Mouse (Mus musculus) hindbrain, embryonic 16.5 days (tissue): ENCODE results near the gene Ppil1. TPM values are rescaled to one million over a fixed set of nuclear protein-coding genes. Genes with fewer than 3 reads are reported as not detected.

ENCODE experiments used
- ATAC-seq: fragments of 200-750 bp; cut with Nextera tagmentation; 2 replicates; pipeline ENCODE4 v1.8.0; 2017; ENCODE audit warnings: moderate TSS enrichment, moderate library complexity
- H3K27ac ChIP-seq: fragments of 300-500 bp; sonication (generic); 2 replicates; pipeline ENCODE4 v1.5.1; 2014; ENCODE audit warnings: low read depth, mild to moderate bottlenecking, control low read depth, low read length, moderate library complexity
- H3K27me3 ChIP-seq: fragments of 300-500 bp; sonication (generic); replicated peaks from 2 replicates; pipeline ENCODE4 v1.6.1; 2014; ENCODE audit warnings: low read length; ENCODE audit not compliant: control insufficient read depth, insufficient read depth
- H3K36me3 ChIP-seq: fragments of 300-500 bp; sonication (generic); 2 replicates; pipeline ENCODE4 v1.6.1; 2014; ENCODE audit warnings: mild to moderate bottlenecking, low read length, moderate library complexity, mixed read lengths; ENCODE audit not compliant: control insufficient read depth, insufficient read depth
- H3K4me1 ChIP-seq: fragments of 300-500 bp; sonication (generic); 2 replicates; pipeline ENCODE4 v1.6.1; 2014; ENCODE audit warnings: low read depth, low read length; ENCODE audit not compliant: control insufficient read depth, insufficient read depth
- H3K4me2 ChIP-seq: fragments of 300-500 bp; sonication (generic); 2 replicates; pipeline ENCODE4 v1.6.1; 2014; ENCODE audit warnings: mild to moderate bottlenecking, low read length, control low read depth, moderate library complexity
- H3K4me3 ChIP-seq: fragments of 300-500 bp; sonication (generic); 2 replicates; pipeline ENCODE4 v1.5.1; 2014; ENCODE audit warnings: mild to moderate bottlenecking, low read length, control low read depth, moderate library complexity
- H3K9ac ChIP-seq: fragments of 300-500 bp; sonication (generic); 2 replicates; pipeline ENCODE4 v1.6.1; 2014; ENCODE audit warnings: low read depth, mild to moderate bottlenecking, control low read depth, low read length, moderate library complexity
- H3K9me3 ChIP-seq: fragments of 300-500 bp; sonication (generic); 2 replicates; pipeline ENCODE4 v1.6.1; 2014; ENCODE audit warnings: mild to moderate bottlenecking, low read length, moderate library complexity; ENCODE audit not compliant: control insufficient read depth
- WGBS: fragments of 180-500 bp; shearing (Covaris S2); extraction: QIAGEN DNeasy Blood & Tissue Kit; methylation state at CpG from one replicate; pipeline ENCODE4 v1.1.7; 2014; 5-methylcytosine and 5-hydroxymethylcytosine counted together
- polyA plus RNA-seq: library from polyadenylated mRNA; unstranded; fragments of >200 nt; fragmentation: Nextera tagmentation; extraction: Ambion mirVana; gene quantifications from 2 replicates; pipeline ENCODE4 v1.2.1, GENCODE M21; 2015

The Ppil1 gene
- polyA plus RNA-seq, 1 experiment from 2014 or later: 105 TPM

GRCm38 (mm10) chr17:29236111-29236510 lies 27.9 kb downstream of the Ppil1 start:
- peak overlapping the region; percentile 95 for H3K4me2 ChIP-seq
- H3K4me3 ChIP-seq: peak overlapping the region; percentile 56; the same call in 1 of the 2 replicates
- H3K27me3 ChIP-seq: peaks cover 5% of the 10 kb centered on the region; the same call in 1 of the 2 replicates
- no peak overlapping the region for H3K9ac ChIP-seq
- H3K36me3 ChIP-seq: no peaks in the 10 kb centered on the region
- H3K4me1 ChIP-seq: peaks cover 7% of the 10 kb centered on the region
- no peak overlapping the region for H3K27ac ChIP-seq
- ATAC-seq: no peak
- no peaks in the 10 kb centered on the region for H3K9me3 ChIP-seq
- 66% methylated on average over 7 of the region's 7 CpGs for WGBS

- no peak for ATAC-seq
- no peak overlapping the region for H3K9ac ChIP-seq
- peaks cover 2% of the 10 kb centered on the region; the same call in 1 of the 2 replicates for H3K27me3 ChIP-seq
- WGBS: 80% methylated on average over 10 of the region's 10 CpGs
- H3K36me3 ChIP-seq: no peaks in the 10 kb centered on the region
- no peaks in the 10 kb centered on the region; the same call in none of the 2 replicates for H3K4me1 ChIP-seq
- H3K27ac ChIP-seq: no peak overlapping the region
- H3K4me3 ChIP-seq: no peak overlapping the region
- no peak overlapping the region for H3K4me2 ChIP-seq
- H3K9me3 ChIP-seq: no peaks in the 10 kb centered on the region
These were observed 32.9 kb downstream of the Ppil1 start for GRCm38 (mm10) chr17:29231109-29231508.

- Histone ChIP-seq H3K9me3 (no peaks in the 10 kb centered on the region), H3K27me3 (no peaks in the 10 kb centered on the region), H3K4me2 (no peak overlapping the region), H3K4me1 (peaks cover 8% of the 10 kb centered on the region; the same call in 1 of the 2 replicates), H3K4me3 (no peak overlapping the region), H3K9ac (no peak overlapping the region), H3K27ac (no peak overlapping the region), H3K36me3 (no peaks in the 10 kb centered on the region)
- peak; percentile 42 for ATAC-seq
- WGBS: 66% methylated on average over 14 of the region's 14 CpGs
These were observed 43.4 kb downstream of the Ppil1 start for GRCm38 (mm10) chr17:29220631-29221030.

GRCm38 (mm10) chr17:29218017-29218416 lies 46.0 kb downstream of the Ppil1 start:
- Histone ChIP-seq H3K27ac (no peak overlapping the region), H3K9ac (no peak overlapping the region), H3K4me1 (peaks cover 27% of the 10 kb centered on the region), H3K4me3 (no peak overlapping the region), H3K4me2 (no peak overlapping the region), H3K27me3 (no peaks in the 10 kb centered on the region), H3K9me3 (no peaks in the 10 kb centered on the region), H3K36me3 (no peaks in the 10 kb centered on the region)
- no peak for ATAC-seq
- WGBS: 66% methylated on average over 5 of the region's 5 CpGs

- WGBS: 43% methylated on average over 7 of the region's 7 CpGs
- no peak overlapping the region for H3K4me3 ChIP-seq
- H3K27me3 ChIP-seq: no peaks in the 10 kb centered on the region
- no peak overlapping the region for H3K9ac ChIP-seq
- no peak overlapping the region for H3K4me2 ChIP-seq
- no peaks in the 10 kb centered on the region for H3K9me3 ChIP-seq
- H3K36me3 ChIP-seq: no peaks in the 10 kb centered on the region
- H3K4me1 ChIP-seq: peaks cover 28% of the 10 kb centered on the region
- no peak for ATAC-seq
- no peak overlapping the region for H3K27ac ChIP-seq
These were observed 47.9 kb downstream of the Ppil1 start for GRCm38 (mm10) chr17:29216078-29216477.

- no peaks in the 10 kb centered on the region for H3K27me3 ChIP-seq
- no peak overlapping the region for H3K9ac ChIP-seq
- 22% methylated on average over 10 of the region's 10 CpGs for WGBS
- H3K36me3 ChIP-seq: no peaks in the 10 kb centered on the region
- no peak overlapping the region for H3K4me2 ChIP-seq
- ATAC-seq: no peak
- peaks cover 25% of the 10 kb centered on the region for H3K4me1 ChIP-seq
- H3K27ac ChIP-seq: 0 out of 2 replicates have a peak overlapping the region, but pooled peaks have one; percentile 16
- H3K9me3 ChIP-seq: no peaks in the 10 kb centered on the region
- no peak overlapping the region for H3K4me3 ChIP-seq
These were observed 49.3 kb downstream of the Ppil1 start for GRCm38 (mm10) chr17:29214655-29215054.

- ATAC-seq: 0 out of 2 replicates have a peak, but pooled peaks have one; percentile 22
- 55% methylated on average over 4 of the region's 4 CpGs for WGBS
These were observed 49.9 kb downstream of the Ppil1 start for GRCm38 (mm10) chr17:29214193-29214456.

GRCm38 (mm10) chr17:29213381-29214192 lies 50.4 kb downstream of the Ppil1 start:
- H3K9me3 ChIP-seq: no peaks in the 10 kb centered on the region
- WGBS: 4% methylated on average over 12 of the region's 12 CpGs
- peak overlapping the region; percentile 38 for H3K4me2 ChIP-seq
- no peaks in the 10 kb centered on the region for H3K27me3 ChIP-seq
- no peaks in the 10 kb centered on the region for H3K36me3 ChIP-seq
- H3K27ac ChIP-seq: peak overlapping the region; percentile 67
- peak; percentile 63 for ATAC-seq
- no peak overlapping the region for H3K4me3 ChIP-seq
- peak overlapping the region; percentile 18; the same call in 1 of the 2 replicates for H3K9ac ChIP-seq
- H3K4me1 ChIP-seq: peaks cover 25% of the 10 kb centered on the region

More at GRCm38 (mm10) chr17:29214193-29214456, 49.9 kb downstream of the Ppil1 start:
- Histone ChIP-seq H3K9me3 (no peaks in the 10 kb centered on the region), H3K27ac (0 out of 2 replicates have a peak overlapping the region, but pooled peaks have one; percentile 16), H3K36me3 (no peaks in the 10 kb centered on the region), H3K4me2 (no peak overlapping the region), H3K27me3 (no peaks in the 10 kb centered on the region), H3K4me1 (peaks cover 25% of the 10 kb centered on the region), H3K9ac (no peak overlapping the region), H3K4me3 (no peak overlapping the region)

- Histone ChIP-seq H3K4me2 (no peak overlapping the region), H3K9me3 (no peaks in the 10 kb centered on the region), H3K27ac (no peak overlapping the region), H3K9ac (no peak overlapping the region), H3K4me1 (peaks cover 25% of the 10 kb centered on the region), H3K27me3 (no peaks in the 10 kb centered on the region), H3K36me3 (no peaks in the 10 kb centered on the region), H3K4me3 (no peak overlapping the region)
- 55% methylated on average over 7 of the region's 7 CpGs for WGBS
- ATAC-seq: no peak
These were observed 52.1 kb downstream of the Ppil1 start for GRCm38 (mm10) chr17:29211836-29212235.
